Mouse (Mus musculus): ENCODE results near the gene Pgm5. TPM values are rescaled to one million over a fixed set of nuclear protein-coding genes. Genes with fewer than 3 reads are reported as not detected.

Gene Pgm5
- polyA plus RNA-seq, 1 experiment from 2014 or later, result 2.8 TPM

DNA sequence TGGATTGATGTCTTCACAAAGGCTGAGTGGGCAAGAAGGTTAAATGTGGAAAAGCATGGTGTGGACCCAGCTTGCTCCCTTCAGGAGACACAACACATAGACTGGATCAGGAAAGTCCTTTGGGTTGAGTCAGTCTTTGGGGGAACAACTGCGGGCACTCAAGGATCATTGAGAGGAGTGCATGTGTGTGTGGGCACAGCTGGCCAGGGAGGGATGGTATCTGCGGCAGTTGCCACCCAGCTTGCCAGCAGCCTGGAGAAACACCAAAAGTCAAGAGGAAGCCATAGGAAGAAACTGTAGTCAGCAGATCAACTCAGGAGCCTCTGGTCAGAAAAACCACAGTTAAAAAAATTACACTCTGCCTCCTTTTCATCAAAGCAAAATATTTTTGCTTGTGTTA lies 12.8 kb downstream of the Pgm5 start:
- H3K4me1 ChIP-seq, result peaks cover 49% of the 10 kb centered on the region
- H3K27ac ChIP-seq, result peak overlapping the region; percentile 67
- H3K36me3 ChIP-seq, result no peaks in the 10 kb centered on the region
- 76% methylated on average over 2 of the region's 2 CpGs for WGBS
- no peak overlapping the region for H3K4me2 ChIP-seq
- no peaks in the 10 kb centered on the region for H3K27me3 ChIP-seq
- H3K9me3 ChIP-seq (replicated peaks), result no peaks in the 10 kb centered on the region
- no peak overlapping the region for H3K4me3 ChIP-seq (replicated peaks)
- no peak overlapping the region for H3K9ac ChIP-seq
- ATAC-seq (replicated peaks; ENCODE audit: low FRiP score), result no peak

GRCm38 (mm10) chr19:24848345-24848744 lies 13.3 kb downstream of the Pgm5 start:
- Histone ChIP-seq H3K9me3 (replicated peaks) (no peaks in the 10 kb centered on the region), H3K27ac (peak overlapping the region; percentile 67), H3K4me1 (peaks cover 49% of the 10 kb centered on the region), H3K4me2 (no peak overlapping the region), H3K9ac (no peak overlapping the region), H3K27me3 (no peaks in the 10 kb centered on the region), H3K4me3 (replicated peaks) (no peak overlapping the region), H3K36me3 (no peaks in the 10 kb centered on the region)
- ATAC-seq (replicated peaks; ENCODE audit: low FRiP score), result peak; percentile 78
- 6% methylated on average over 7 of the region's 7 CpGs for WGBS

- Histone ChIP-seq H3K4me3 (replicated peaks) (no peak overlapping the region), H3K9ac (no peak overlapping the region), H3K4me2 (no peak overlapping the region), H3K4me1 (peaks cover 35% of the 10 kb centered on the region), H3K9me3 (replicated peaks) (no peaks in the 10 kb centered on the region), H3K27me3 (no peaks in the 10 kb centered on the region), H3K27ac (peak overlapping the region; percentile 27; the same call in 1 of the 2 replicates), H3K36me3 (no peaks in the 10 kb centered on the region)
- ATAC-seq (replicated peaks; ENCODE audit: low FRiP score), result no peak
- WGBS, result 31% methylated on average over 7 of the region's 7 CpGs
These were observed 16.6 kb downstream of the Pgm5 start for GRCm38 (mm10) chr19:24845007-24845546.

- Histone ChIP-seq H3K36me3 (no peaks in the 10 kb centered on the region), H3K9me3 (replicated peaks) (no peaks in the 10 kb centered on the region), H3K4me2 (no peak overlapping the region), H3K4me3 (replicated peaks) (no peak overlapping the region), H3K4me1 (peaks cover 14% of the 10 kb centered on the region), H3K9ac (no peak overlapping the region), H3K27ac (no peak overlapping the region), H3K27me3 (no peaks in the 10 kb centered on the region)
- peak; percentile 52; the same call in 1 of the 2 replicates for ATAC-seq (replicated peaks; ENCODE audit: low FRiP score)
- WGBS, result 79% methylated on average over 3 of the region's 3 CpGs
These were observed 19.6 kb downstream of the Pgm5 start for GRCm38 (mm10) chr19:24842080-24842479.

DNA sequence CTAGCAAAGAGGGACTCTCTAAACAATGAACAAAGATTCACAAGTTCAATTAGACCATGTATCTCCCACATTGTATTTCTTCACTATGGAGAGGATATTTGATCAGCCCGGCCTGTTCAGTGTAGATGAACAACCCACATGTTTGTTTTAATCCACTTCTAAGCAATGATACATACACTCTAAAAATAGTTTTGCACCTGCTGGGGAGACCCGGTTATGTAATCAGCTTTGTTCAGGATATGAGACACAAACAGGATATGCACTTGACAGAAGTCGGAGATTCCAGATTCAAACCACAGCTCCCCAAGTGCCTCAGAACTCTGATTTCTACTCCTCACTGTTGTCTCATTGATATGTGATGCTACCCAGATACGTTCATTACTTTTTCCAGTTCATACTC lies 37.1 kb downstream of the Pgm5 start:
- no peak overlapping the region for H3K4me3 ChIP-seq (replicated peaks)
- no peak overlapping the region for H3K27ac ChIP-seq
- WGBS, result 79% methylated on average over 4 of the region's 4 CpGs
- no peak overlapping the region for H3K4me2 ChIP-seq
- H3K9ac ChIP-seq, result no peak overlapping the region
- H3K4me1 ChIP-seq, result no peaks in the 10 kb centered on the region
- H3K36me3 ChIP-seq, result no peaks in the 10 kb centered on the region
- H3K9me3 ChIP-seq (replicated peaks), result no peaks in the 10 kb centered on the region
- no peaks in the 10 kb centered on the region for H3K27me3 ChIP-seq
- no peak for ATAC-seq (replicated peaks; ENCODE audit: low FRiP score)

- Histone ChIP-seq H3K9ac (no peak overlapping the region), H3K27ac (no peak overlapping the region), H3K36me3 (no peaks in the 10 kb centered on the region), H3K4me2 (peak overlapping the region; percentile 42), H3K9me3 (replicated peaks) (no peaks in the 10 kb centered on the region), H3K4me3 (replicated peaks) (no peak overlapping the region), H3K27me3 (no peaks in the 10 kb centered on the region), H3K4me1 (peaks cover 16% of the 10 kb centered on the region)
- 44% methylated on average over 12 of the region's 12 CpGs for WGBS
- ATAC-seq (replicated peaks; ENCODE audit: low FRiP score), result 0 out of 2 replicates have a peak, but pooled peaks have one; percentile 56
These were observed 45.9 kb downstream of the Pgm5 start for GRCm38 (mm10) chr19:24815661-24816221.

GRCm38 (mm10) chr19:24812861-24813293 lies 48.8 kb downstream of the Pgm5 start:
- no peaks in the 10 kb centered on the region for H3K27me3 ChIP-seq
- no peak overlapping the region for H3K4me2 ChIP-seq
- no peaks in the 10 kb centered on the region for H3K9me3 ChIP-seq (replicated peaks)
- no peak for ATAC-seq (replicated peaks; ENCODE audit: low FRiP score)
- whole genome bisulfite sequencing, result 80% methylated on average over 8 of the region's 8 CpGs
- H3K36me3 ChIP-seq, result no peaks in the 10 kb centered on the region
- peaks cover 16% of the 10 kb centered on the region for H3K4me1 ChIP-seq
- no peak overlapping the region for H3K27ac ChIP-seq
- no peak overlapping the region for H3K9ac ChIP-seq
- no peak overlapping the region for H3K4me3 ChIP-seq (replicated peaks)

DNA sequence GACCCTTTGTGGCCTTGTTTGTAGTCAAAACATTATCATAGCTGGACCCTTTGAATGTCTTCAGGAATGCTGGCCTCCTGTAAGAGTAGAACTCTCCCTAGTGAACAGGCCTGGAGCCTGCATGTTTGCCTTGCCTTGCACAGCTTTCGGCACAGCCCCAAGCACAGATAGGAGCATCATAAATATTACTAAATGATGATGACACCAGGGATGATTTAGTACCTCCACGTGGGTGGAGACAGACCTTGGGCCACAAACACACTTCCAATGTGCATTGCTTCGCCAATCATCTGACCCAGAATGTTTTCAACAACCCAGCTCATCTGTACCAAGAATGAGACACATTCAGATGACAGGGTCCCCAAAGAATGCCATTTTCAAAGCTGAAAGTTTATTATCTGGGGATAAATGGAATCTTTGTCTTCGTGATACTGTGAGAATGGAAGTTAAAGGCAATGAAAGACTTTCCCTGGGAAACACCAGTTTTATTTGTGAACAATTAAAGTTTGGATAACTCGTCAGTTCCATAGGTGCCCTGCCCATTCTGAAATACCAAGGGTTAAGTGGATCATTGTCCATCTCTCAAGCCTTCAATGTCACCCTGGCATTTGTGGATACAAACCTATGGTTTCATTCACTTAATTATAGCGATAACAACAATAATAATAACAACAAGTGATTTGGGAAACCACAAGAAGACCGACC lies 49.4 kb downstream of the Pgm5 start:
- 68% methylated on average over 7 of the region's 7 CpGs for WGBS
- no peak for ATAC-seq (replicated peaks; ENCODE audit: low FRiP score)

DNA sequence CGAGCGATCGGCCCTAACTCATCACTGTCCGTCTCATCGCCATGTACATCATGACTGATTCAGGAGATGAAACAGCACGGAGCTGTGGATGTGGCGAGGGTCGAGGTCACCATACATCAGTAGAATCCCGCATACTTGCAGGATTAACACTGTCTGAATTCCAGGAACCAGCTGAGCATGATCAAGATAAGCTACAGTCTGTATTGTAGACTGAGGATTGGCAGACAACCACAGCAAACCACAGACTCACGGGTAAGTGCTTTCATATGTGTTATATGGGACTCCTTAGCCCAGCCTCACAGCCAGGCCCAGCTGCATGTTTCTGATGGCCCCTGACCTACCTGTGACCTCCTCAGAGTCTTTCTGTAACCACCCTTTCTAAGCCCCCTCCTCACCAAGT lies 50.2 kb downstream of the Pgm5 start:
- 61% methylated on average over 10 of the region's 10 CpGs for WGBS

More for the DNA sequence above, 49.4 kb downstream of the Pgm5 start:
- no peaks in the 10 kb centered on the region for H3K27me3 ChIP-seq
- H3K4me2 ChIP-seq, result no peak overlapping the region
- H3K27ac ChIP-seq, result no peak overlapping the region
- no peak overlapping the region for H3K4me3 ChIP-seq (replicated peaks)
- peaks cover 16% of the 10 kb centered on the region for H3K4me1 ChIP-seq
- H3K36me3 ChIP-seq, result no peaks in the 10 kb centered on the region
- no peak overlapping the region for H3K9ac ChIP-seq
- H3K9me3 ChIP-seq (replicated peaks), result no peaks in the 10 kb centered on the region

GRCm38 (mm10) chr19:24806013-24806412 lies 55.6 kb downstream of the Pgm5 start:
- no peak overlapping the region for H3K27ac ChIP-seq
- no peak overlapping the region for H3K4me3 ChIP-seq (replicated peaks)
- no peaks in the 10 kb centered on the region for H3K36me3 ChIP-seq
- ATAC-seq (replicated peaks; ENCODE audit: low FRiP score), result no peak
- 82% methylated on average over 3 of the region's 3 CpGs for WGBS
- H3K4me2 ChIP-seq, result no peak overlapping the region
- H3K9ac ChIP-seq, result no peak overlapping the region
- no peaks in the 10 kb centered on the region for H3K9me3 ChIP-seq (replicated peaks)
- H3K27me3 ChIP-seq, result no peaks in the 10 kb centered on the region
- H3K4me1 ChIP-seq, result no peaks in the 10 kb centered on the region

More for the DNA sequence above, 50.2 kb downstream of the Pgm5 start:
- H3K4me3 ChIP-seq (replicated peaks), result no peak overlapping the region
- no peaks in the 10 kb centered on the region for H3K27me3 ChIP-seq
- H3K9ac ChIP-seq, result no peak overlapping the region
- no peak overlapping the region for H3K27ac ChIP-seq
- 0 out of 2 replicates have a peak, but pooled peaks have one; percentile 40 for ATAC-seq (replicated peaks; ENCODE audit: low FRiP score)
- peaks cover 16% of the 10 kb centered on the region for H3K4me1 ChIP-seq
- no peak overlapping the region for H3K4me2 ChIP-seq
- H3K9me3 ChIP-seq (replicated peaks), result no peaks in the 10 kb centered on the region
- H3K36me3 ChIP-seq, result no peaks in the 10 kb centered on the region

- ATAC-seq (replicated peaks; ENCODE audit: low FRiP score), result peak; percentile 64; the same call in 1 of the 2 replicates
- Histone ChIP-seq H3K4me2 (no peak overlapping the region), H3K4me1 (peaks cover 14% of the 10 kb centered on the region; the same call in 1 of the 2 replicates), H3K27ac (peak overlapping the region; percentile 74), H3K36me3 (no peaks in the 10 kb centered on the region), H3K9ac (no peak overlapping the region), H3K4me3 (replicated peaks) (no peak overlapping the region), H3K9me3 (replicated peaks) (no peaks in the 10 kb centered on the region), H3K27me3 (no peaks in the 10 kb centered on the region)
- 45% methylated on average over 9 of the region's 9 CpGs for WGBS
These were observed 64.0 kb downstream of the Pgm5 start for GRCm38 (mm10) chr19:24797606-24798005.

DNA sequence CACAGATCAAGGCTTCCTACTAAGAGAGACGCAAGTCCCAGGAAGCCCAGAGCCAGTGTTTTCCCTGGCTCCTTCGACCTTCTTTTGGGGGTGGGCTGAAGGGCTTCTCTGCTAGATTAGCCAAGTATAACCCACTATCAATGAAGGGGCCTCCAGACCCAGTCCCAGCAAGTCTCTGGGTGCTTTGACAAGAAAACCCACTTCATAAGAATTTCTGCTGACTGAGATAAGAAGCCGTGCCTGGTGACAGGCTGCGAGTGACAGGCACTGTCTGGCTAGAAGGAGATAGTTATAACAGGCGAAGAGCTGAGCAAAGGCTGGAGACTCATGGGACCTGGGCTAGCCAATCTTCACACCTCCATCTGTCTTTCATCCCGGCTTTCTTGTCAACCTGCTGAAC lies 67.3 kb downstream of the Pgm5 start:
- no peak for ATAC-seq (replicated peaks; ENCODE audit: low FRiP score)
- H3K4me2 ChIP-seq, result no peak overlapping the region
- no peaks in the 10 kb centered on the region for H3K27me3 ChIP-seq
- H3K4me3 ChIP-seq (replicated peaks), result no peak overlapping the region
- H3K4me1 ChIP-seq, result peaks cover 14% of the 10 kb centered on the region; the same call in 1 of the 2 replicates
- no peaks in the 10 kb centered on the region for H3K9me3 ChIP-seq (replicated peaks)
- H3K36me3 ChIP-seq, result no peaks in the 10 kb centered on the region
- no peak overlapping the region for H3K9ac ChIP-seq
- no peak overlapping the region for H3K27ac ChIP-seq
- WGBS, result 76% methylated on average over 6 of the region's 6 CpGs

Measured in kidney, embryonic 15.5 days (tissue).